Mouse (Mus musculus): ENCODE measurements around the gene Opalin.

Opalin gene

GRCm38 (mm10) chr19:41081589-41081988, 4.7 kb upstream of the Opalin start:
- no peak for DNase-seq (ENCODE audit: low read depth in 1 of 2, low spot score in 2 of 2)

- no peak for DNase-seq (ENCODE audit: low read depth in 1 of 2, low spot score in 2 of 2)
These were observed 3.0 kb downstream of the Opalin start for GRCm38 (mm10) chr19:41073746-41074455.

GRCm38 (mm10) chr19:41071500-41071899, 5.4 kb downstream of the Opalin start:
- peak; percentile 38 to 75 for DNase-seq (ENCODE audit: low read depth in 1 of 2, low spot score in 2 of 2)

- no peak for DNase-seq (ENCODE audit: low read depth in 1 of 2, low spot score in 2 of 2)
These were observed 22.2 kb downstream of the Opalin start for GRCm38 (mm10) chr19:41054702-41055101.

- no peak for DNase-seq (ENCODE audit: low read depth in 1 of 2, low spot score in 2 of 2)
These were observed 23.4 kb downstream of the Opalin start for GRCm38 (mm10) chr19:41053530-41053929.

- DNase-seq (ENCODE audit: low read depth in 1 of 2, low spot score in 2 of 2) = no peak
These were observed 24.7 kb downstream of the Opalin start for GRCm38 (mm10) chr19:41052247-41052646.

- no peak for DNase-seq (ENCODE audit: low read depth in 1 of 2, low spot score in 2 of 2)
These were observed 25.2 kb downstream of the Opalin start for GRCm38 (mm10) chr19:41051714-41052113.

- no peak for DNase-seq (ENCODE audit: low read depth in 1 of 2, low spot score in 2 of 2)
These were observed 28.7 kb downstream of the Opalin start for GRCm38 (mm10) chr19:41048187-41048559.

GRCm38 (mm10) chr19:41047437-41048186, 29.3 kb downstream of the Opalin start:
- no peak for DNase-seq (ENCODE audit: low read depth in 1 of 2, low spot score in 2 of 2)

- no peak for DNase-seq (ENCODE audit: low read depth in 1 of 2, low spot score in 2 of 2)
These were observed 31.7 kb downstream of the Opalin start for GRCm38 (mm10) chr19:41045091-41045770.

- DNase-seq (ENCODE audit: low read depth in 1 of 2, low spot score in 2 of 2) = no peak
These were observed 37.8 kb downstream of the Opalin start for GRCm38 (mm10) chr19:41039110-41039509.

GRCm38 (mm10) chr19:41035809-41036551, 40.9 kb downstream of the Opalin start:
- DNase-seq (ENCODE audit: low read depth in 1 of 2, low spot score in 2 of 2) = no peak

- DNase-seq (ENCODE audit: low read depth in 1 of 2, low spot score in 2 of 2) = no peak
These were observed 45.0 kb downstream of the Opalin start for GRCm38 (mm10) chr19:41031869-41032268.

- no peak for DNase-seq (ENCODE audit: low read depth in 1 of 2, low spot score in 2 of 2)
These were observed 45.9 kb downstream of the Opalin start for GRCm38 (mm10) chr19:41031009-41031408.

- no peak for DNase-seq (ENCODE audit: low read depth in 1 of 2, low spot score in 2 of 2)
These were observed 46.8 kb downstream of the Opalin start for GRCm38 (mm10) chr19:41030161-41030560.

GRCm38 (mm10) chr19:41029219-41029618, 47.7 kb downstream of the Opalin start, which contains the start of gene Dntt:
Gene Dntt, plus strand, starts transcription at chr19:41029275.
- no peak for DNase-seq (ENCODE audit: low read depth in 1 of 2, low spot score in 2 of 2)

- DNase-seq (ENCODE audit: low read depth in 1 of 2, low spot score in 2 of 2) = no peak
These were observed 49.3 kb downstream of the Opalin start for GRCm38 (mm10) chr19:41027601-41028000.

- no peak for DNase-seq (ENCODE audit: low read depth in 1 of 2, low spot score in 2 of 2)
These were observed 49.9 kb downstream of the Opalin start for GRCm38 (mm10) chr19:41027024-41027423.

- no peak for DNase-seq (ENCODE audit: low read depth in 1 of 2, low spot score in 2 of 2)
These were observed 50.4 kb downstream of the Opalin start for GRCm38 (mm10) chr19:41026551-41026950.

- no peak for DNase-seq (ENCODE audit: low read depth in 1 of 2, low spot score in 2 of 2)
These were observed 54.7 kb downstream of the Opalin start for GRCm38 (mm10) chr19:41022244-41022643.

- no peak for DNase-seq (ENCODE audit: low read depth in 1 of 2, low spot score in 2 of 2)
These were observed 56.4 kb downstream of the Opalin start for GRCm38 (mm10) chr19:41020537-41020936.

All from monocyte, adult 2 months (primary cell).